Mouse (Mus musculus): ENCODE results near the gene Wbp1l. TPM values are rescaled to one million over a fixed set of nuclear protein-coding genes. Genes with fewer than 3 reads are reported as not detected.

The Wbp1l gene
- polyA plus RNA-seq, 1 experiment, result 44.8 TPM

DNA sequence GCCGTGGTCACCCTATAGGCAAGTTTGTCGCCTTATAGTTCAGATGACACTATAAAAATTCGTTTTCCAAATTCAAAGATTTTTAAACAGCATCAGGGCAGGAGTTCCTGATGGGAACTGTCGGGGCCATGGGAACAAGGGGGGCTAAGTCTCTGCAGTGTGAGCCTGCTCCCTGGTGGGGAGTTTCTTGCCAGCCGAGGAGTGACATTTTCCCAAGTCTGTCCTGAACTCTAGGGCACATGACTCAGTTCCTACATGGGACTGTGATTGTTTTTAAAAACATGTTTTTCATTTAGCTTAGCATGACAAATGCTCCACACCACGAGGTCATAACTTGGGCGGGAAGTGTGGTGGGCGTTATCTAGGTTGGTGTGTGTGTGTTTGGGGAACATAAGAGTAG is 49.0 kb downstream of the Wbp1l start:
- TF ChIP-seq CTCF (IDR thresholded peaks at IDR 0.05; ENCODE audit: borderline replicate concordance, extremely low read depth, insufficient read depth, insufficient read length) (no peak), POLR2A (IDR thresholded peaks at IDR 0.05; ENCODE audit: borderline replicate concordance, extremely low read depth, insufficient read depth, insufficient read length, poor library complexity, severe bottlenecking) (no peak)

DNA sequence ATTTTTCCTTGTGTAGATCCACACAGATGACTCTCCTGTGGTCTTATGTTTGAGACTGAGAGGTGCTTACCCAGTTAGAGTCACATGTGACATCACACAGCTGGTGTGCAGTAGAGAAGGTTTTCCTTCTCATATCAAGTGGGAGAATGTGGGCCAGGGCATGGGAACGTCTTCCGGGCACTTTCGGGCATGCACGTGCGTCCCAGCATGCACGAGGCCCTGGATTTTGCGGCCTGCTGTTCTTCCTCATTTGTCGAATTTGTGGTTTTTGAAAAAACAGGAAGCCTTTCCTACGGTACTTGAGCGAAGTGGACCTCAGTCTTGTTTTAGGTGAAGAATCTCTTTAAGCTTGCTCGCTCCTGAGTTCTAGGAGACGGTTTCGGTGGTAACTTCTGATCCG is 49.7 kb downstream of the Wbp1l start:
- no peak for TF ChIP-seq POLR2A (IDR thresholded peaks at IDR 0.05; ENCODE audit: borderline replicate concordance, extremely low read depth, insufficient read depth, insufficient read length, poor library complexity, severe bottlenecking)
- TF ChIP-seq CTCF (IDR thresholded peaks at IDR 0.05; ENCODE audit: borderline replicate concordance, extremely low read depth, insufficient read depth, insufficient read length), result no peak
- no peak for DNase-seq (ENCODE audit: low read depth)

More for the DNA sequence above, 49.0 kb downstream of the Wbp1l start:
- no peak for DNase-seq (ENCODE audit: low read depth)

DNA sequence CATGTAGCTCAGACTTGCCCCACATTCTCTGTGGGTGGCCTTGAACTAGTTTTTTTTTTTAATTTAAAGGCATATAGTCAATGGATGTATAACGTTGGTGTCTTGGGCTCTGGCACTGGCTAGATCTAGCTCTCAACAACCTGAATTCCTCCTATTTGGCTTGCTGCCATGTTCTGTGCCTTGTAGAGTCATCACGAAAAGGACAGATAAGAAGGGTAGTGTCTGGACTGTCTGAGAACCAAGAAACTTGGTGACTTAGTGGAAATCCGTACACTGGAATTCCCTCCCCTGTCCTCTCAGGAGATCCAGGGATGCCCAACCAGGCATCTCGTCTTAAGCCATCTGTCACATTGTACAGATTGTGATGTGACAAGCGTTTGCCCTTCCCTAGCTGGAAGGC is 54.3 kb downstream of the Wbp1l start:
- no peak for DNase-seq (ENCODE audit: low read depth)
- TF ChIP-seq POLR2A (IDR thresholded peaks at IDR 0.05; ENCODE audit: borderline replicate concordance, extremely low read depth, insufficient read depth, insufficient read length, poor library complexity, severe bottlenecking) (no peak), CTCF (IDR thresholded peaks at IDR 0.05; ENCODE audit: borderline replicate concordance, extremely low read depth, insufficient read depth, insufficient read length) (no peak)

- TF ChIP-seq CTCF (IDR thresholded peaks at IDR 0.05; ENCODE audit: borderline replicate concordance, extremely low read depth, insufficient read depth, insufficient read length) (no peak), POLR2A (IDR thresholded peaks at IDR 0.05; ENCODE audit: borderline replicate concordance, extremely low read depth, insufficient read depth, insufficient read length, poor library complexity, severe bottlenecking) (no peak)
- DNase-seq (ENCODE audit: low read depth), result no peak
Measured at GRCm38 (mm10) chr19:46653616-46654235, 54.8 kb downstream of the Wbp1l start.

GRCm38 (mm10) chr19:46655626-46656025 is 56.7 kb downstream of the Wbp1l start:
- TF ChIP-seq POLR2A (IDR thresholded peaks at IDR 0.05; ENCODE audit: borderline replicate concordance, extremely low read depth, insufficient read depth, insufficient read length, poor library complexity, severe bottlenecking) (no peak), CTCF (IDR thresholded peaks at IDR 0.05; ENCODE audit: borderline replicate concordance, extremely low read depth, insufficient read depth, insufficient read length) (no peak)
- no peak for DNase-seq (ENCODE audit: low read depth)

GRCm38 (mm10) chr19:46656151-46656840 is 57.4 kb downstream of the Wbp1l start:
- TF ChIP-seq CTCF (IDR thresholded peaks at IDR 0.05; ENCODE audit: borderline replicate concordance, extremely low read depth, insufficient read depth, insufficient read length), result no peak
- TF ChIP-seq POLR2A (IDR thresholded peaks at IDR 0.05; ENCODE audit: borderline replicate concordance, extremely low read depth, insufficient read depth, insufficient read length, poor library complexity, severe bottlenecking), result no peak
- DNase-seq (ENCODE audit: low read depth), result no peak

DNA sequence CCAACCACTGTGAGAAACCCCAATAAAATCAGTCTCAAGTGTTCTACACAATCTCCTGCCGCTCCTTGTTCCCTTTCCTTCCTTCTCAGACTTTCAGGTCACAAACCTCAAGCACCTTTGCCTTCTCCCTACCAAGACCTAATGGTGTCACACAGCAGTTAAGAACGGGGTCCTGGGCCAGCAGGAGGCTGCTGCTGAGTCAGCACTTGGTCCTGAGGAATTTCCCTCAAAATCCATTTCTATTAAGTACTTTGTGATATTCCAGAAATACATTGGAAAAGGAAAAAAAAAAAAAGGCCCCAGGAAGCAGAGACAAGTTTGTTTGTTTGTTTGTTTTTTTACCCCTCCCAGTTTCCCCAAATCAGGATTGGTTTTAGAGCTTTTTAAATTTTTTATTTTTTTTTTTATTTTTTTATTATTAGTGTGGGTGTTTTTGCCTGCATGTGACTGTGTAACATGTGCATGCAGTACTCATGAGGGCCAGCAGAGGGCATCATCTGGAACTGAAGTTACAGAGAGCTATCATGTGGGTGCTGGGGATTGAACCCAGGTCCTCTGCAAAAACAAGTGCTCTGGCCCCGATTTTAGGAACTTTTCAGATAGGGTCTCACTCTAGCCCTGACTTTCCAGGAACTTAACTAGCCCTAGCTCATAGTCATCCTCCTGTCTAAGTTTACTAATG is 58.6 kb downstream of the Wbp1l start:
- TF ChIP-seq POLR2A (IDR thresholded peaks at IDR 0.05; ENCODE audit: borderline replicate concordance, extremely low read depth, insufficient read depth, insufficient read length, poor library complexity, severe bottlenecking) (no peak), CTCF (IDR thresholded peaks at IDR 0.05; ENCODE audit: borderline replicate concordance, extremely low read depth, insufficient read depth, insufficient read length) (peak; percentile 57; the same call in 1 of the 2 replicates)
- no peak for DNase-seq (ENCODE audit: low read depth)

DNA sequence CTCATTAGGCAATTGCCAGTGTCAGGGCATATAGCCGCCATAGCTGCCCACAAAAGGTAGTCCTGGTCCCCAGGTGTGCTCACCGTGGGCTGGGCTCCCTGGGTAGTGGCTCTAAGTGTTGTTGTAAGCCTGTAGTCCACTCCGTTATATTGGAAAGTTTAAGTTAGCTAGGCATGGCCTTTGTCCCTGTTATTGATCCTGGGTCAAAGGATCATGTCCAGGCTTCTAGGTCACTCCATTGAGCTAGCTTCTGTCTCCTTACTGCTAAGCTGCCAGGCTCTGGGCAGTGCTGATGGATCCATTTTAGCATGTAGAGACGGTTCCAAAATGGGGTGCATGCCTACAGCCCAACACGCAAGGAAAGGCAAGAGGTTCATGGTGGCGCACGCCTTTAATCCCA is 59.5 kb downstream of the Wbp1l start:
- no peak for TF ChIP-seq CTCF (IDR thresholded peaks at IDR 0.05; ENCODE audit: borderline replicate concordance, extremely low read depth, insufficient read depth, insufficient read length)
- no peak for TF ChIP-seq POLR2A (IDR thresholded peaks at IDR 0.05; ENCODE audit: borderline replicate concordance, extremely low read depth, insufficient read depth, insufficient read length, poor library complexity, severe bottlenecking)
- no peak for DNase-seq (ENCODE audit: low read depth)

DNA sequence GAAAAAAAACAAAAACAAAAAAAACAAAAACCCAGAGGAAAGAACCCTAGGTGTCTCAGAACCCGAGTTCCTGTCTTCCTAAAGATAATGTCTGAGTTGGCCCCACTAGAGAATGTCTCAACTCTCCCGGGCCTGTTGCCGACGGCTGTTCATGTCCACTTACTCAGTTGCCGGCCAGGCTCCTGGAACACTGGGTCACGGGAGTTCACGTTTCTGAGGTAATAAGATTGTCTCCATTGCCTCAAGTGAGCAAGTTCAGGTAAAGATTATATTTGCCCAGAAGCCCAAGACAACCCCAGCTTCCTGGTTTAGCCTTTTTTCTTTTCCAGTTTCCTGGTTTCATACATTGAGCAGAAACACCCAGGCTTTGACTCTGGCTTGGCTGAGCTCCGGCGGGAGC is 60.0 kb downstream of the Wbp1l start:
- DNase-seq (ENCODE audit: low read depth), result no peak
- TF ChIP-seq POLR2A (IDR thresholded peaks at IDR 0.05; ENCODE audit: borderline replicate concordance, extremely low read depth, insufficient read depth, insufficient read length, poor library complexity, severe bottlenecking), result no peak
- TF ChIP-seq CTCF (IDR thresholded peaks at IDR 0.05; ENCODE audit: borderline replicate concordance, extremely low read depth, insufficient read depth, insufficient read length), result no peak

DNA sequence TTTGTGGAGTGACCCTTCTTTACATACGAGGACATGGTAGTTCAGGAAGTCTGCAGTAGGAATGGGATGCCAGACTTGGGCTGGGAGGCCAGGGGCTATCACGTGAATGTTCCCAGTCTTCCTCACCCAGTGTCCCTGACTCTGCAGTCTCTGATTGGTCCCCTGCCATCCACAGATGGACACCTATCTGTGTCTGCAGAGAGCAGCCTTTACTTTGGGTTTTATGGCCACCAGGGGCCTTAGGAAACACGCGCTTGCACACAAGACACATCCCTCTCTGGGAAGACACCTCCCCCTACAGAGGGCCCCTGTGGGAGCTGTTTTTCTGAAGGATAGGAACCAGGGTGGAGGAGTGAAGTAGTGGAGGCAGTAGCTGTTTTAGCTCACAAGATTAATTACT is 62.6 kb downstream of the Wbp1l start:
- no peak for TF ChIP-seq CTCF (IDR thresholded peaks at IDR 0.05; ENCODE audit: borderline replicate concordance, extremely low read depth, insufficient read depth, insufficient read length)
- no peak for TF ChIP-seq POLR2A (IDR thresholded peaks at IDR 0.05; ENCODE audit: borderline replicate concordance, extremely low read depth, insufficient read depth, insufficient read length, poor library complexity, severe bottlenecking)
- DNase-seq (ENCODE audit: low read depth), result no peak

DNA sequence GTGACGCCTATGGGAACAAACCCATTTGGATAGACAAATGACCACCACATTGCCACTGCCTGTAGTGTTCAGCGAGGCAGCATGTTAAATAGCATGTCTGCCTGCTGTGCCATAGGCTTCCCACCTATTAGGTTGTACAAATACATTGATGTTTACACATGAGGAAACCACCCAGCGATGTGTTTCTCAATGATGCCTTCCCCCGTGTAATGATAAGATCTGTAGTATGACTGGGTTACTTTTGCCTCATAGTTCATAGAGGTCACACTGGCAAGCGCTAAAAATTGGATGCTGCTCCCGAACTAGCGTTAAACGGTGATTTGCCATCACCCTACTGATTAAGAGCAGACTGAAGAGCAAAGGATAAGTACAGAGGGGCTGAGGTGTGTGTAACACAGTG is 63.3 kb downstream of the Wbp1l start:
- TF ChIP-seq CTCF (IDR thresholded peaks at IDR 0.05; ENCODE audit: borderline replicate concordance, extremely low read depth, insufficient read depth, insufficient read length) (no peak), POLR2A (IDR thresholded peaks at IDR 0.05; ENCODE audit: borderline replicate concordance, extremely low read depth, insufficient read depth, insufficient read length, poor library complexity, severe bottlenecking) (no peak)
- DNase-seq (ENCODE audit: low read depth), result no peak
